Mouse (Mus musculus) spleen, adult 2 months (tissue): ENCODE results near the gene Adcy10.

ENCODE experiments used
- CTCF ChIP-seq: fragments of 200-500 bp; IDR thresholded peaks from 2 replicates; pipeline ENCODE4 v1.5.1; 2011; ENCODE audit warnings: mild to moderate bottlenecking, inconsistent platforms; ENCODE audit not compliant: insufficient read depth, insufficient read length, insufficient replicate concordance; ENCODE audit errors: extremely low read depth
- POLR2A ChIP-seq: fragments of 200-500 bp; IDR thresholded peaks from 2 replicates; pipeline ENCODE4 v1.6.1; 2011; ENCODE audit warnings: low read depth, low read length, inconsistent platforms

DNA sequence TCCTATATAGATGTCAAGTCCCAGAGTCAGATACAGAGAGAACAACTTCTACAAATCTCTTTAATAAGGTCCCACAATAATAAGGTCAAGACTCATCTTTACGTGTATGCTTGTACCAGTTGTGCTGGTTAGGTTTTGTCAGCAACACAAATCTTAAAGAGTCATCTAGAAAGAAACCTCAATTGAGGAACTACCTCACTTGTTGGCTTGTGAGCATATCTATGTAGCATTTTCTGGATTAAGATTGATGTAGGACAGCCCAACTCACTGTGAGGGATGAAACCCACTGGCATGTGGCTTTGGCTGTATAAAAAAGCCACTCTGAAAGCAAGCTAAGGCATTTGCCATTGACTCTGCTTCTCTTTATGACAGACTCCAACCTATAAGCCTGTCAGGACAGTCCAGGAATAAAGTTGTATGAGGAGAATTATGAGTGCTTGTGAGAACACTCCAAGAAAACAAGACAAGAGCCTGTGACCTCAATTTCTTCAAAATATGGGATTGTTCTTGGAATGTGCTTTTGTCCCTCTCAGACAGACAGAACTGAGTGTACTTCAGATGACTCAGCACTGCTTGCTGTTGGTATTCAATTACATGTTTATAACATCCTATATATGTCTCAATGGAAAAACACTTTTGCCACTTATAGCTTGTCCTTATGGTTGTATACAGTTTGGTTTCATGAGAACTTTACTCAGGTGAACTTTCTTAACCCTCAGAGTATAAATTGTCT is 46.5 kb upstream of the Adcy10 start:
- no peak for TF ChIP-seq POLR2A
- no peak for TF ChIP-seq CTCF
